Mouse (Mus musculus): ENCODE measurements around the gene Hdgfl2.

GRCm38 (mm10) chr17:56128246-56128645, 48.8 kb downstream of the Hdgfl2 start:
- TF ChIP-seq POLR2A (IDR thresholded peaks at IDR 0.05; ENCODE audit: borderline replicate concordance, insufficient read depth, low read length) (no peak), CTCF (IDR thresholded peaks at IDR 0.05; ENCODE audit: borderline replicate concordance, insufficient read depth, low read depth, low read length) (no peak)
